Mouse (Mus musculus) midbrain, embryonic 15.5 days (tissue): ENCODE measurements around the gene Gm20388. TPM values are rescaled to one million over a fixed set of nuclear protein-coding genes. Genes with fewer than 3 reads are reported as not detected.

ENCODE experiments used
- ATAC-seq: fragments of 200-750 bp; cut with Nextera tagmentation; replicated peaks from 2 replicates; pipeline ENCODE4 v1.8.0; 2017; ENCODE audit warnings: moderate TSS enrichment
- H3K27ac ChIP-seq: fragments of 300-500 bp; sonication (generic); 2 replicates; pipeline ENCODE4 v1.5.1; 2015; ENCODE audit warnings: mild to moderate bottlenecking, inconsistent platforms
- H3K27me3 ChIP-seq: fragments of 300-500 bp; sonication (generic); replicated peaks from 2 replicates; pipeline ENCODE4 v1.6.1; 2015; ENCODE audit warnings: inconsistent platforms
- H3K36me3 ChIP-seq: fragments of 300-500 bp; sonication (generic); replicated peaks from 2 replicates; pipeline ENCODE4 v1.6.1; 2015; ENCODE audit warnings: inconsistent platforms
- H3K4me1 ChIP-seq: fragments of 300-500 bp; sonication (generic); 2 replicates; pipeline ENCODE4 v1.6.1; 2015; ENCODE audit warnings: inconsistent platforms
- H3K4me2 ChIP-seq: fragments of 300-500 bp; sonication (generic); 2 replicates; pipeline ENCODE4 v1.6.1; 2015; ENCODE audit warnings: inconsistent platforms, mild to moderate bottlenecking, moderate library complexity
- H3K4me3 ChIP-seq: fragments of 300-500 bp; sonication (generic); 2 replicates; pipeline ENCODE4 v1.5.1; 2015; ENCODE audit warnings: mild to moderate bottlenecking, inconsistent platforms
- H3K9ac ChIP-seq: fragments of 300-500 bp; sonication (generic); 2 replicates; pipeline ENCODE4 v1.6.1; 2015; ENCODE audit warnings: mild to moderate bottlenecking, inconsistent platforms
- H3K9me3 ChIP-seq: fragments of 300-500 bp; sonication (generic); 2 replicates; pipeline ENCODE4 v1.6.1; 2016; ENCODE audit warnings: inconsistent platforms
- WGBS: fragments of 180-500 bp; shearing (Covaris S2); methylation state at CpG from one replicate; pipeline ENCODE4 v1.1.7; 2015; ENCODE audit warnings: mixed read lengths; 5-methylcytosine and 5-hydroxymethylcytosine counted together
- polyA plus RNA-seq: library from polyadenylated mRNA; unstranded; fragments of >200 nt; fragmentation: Nextera tagmentation; extraction: Ambion mirVana; gene quantifications from 2 replicates; pipeline ENCODE4 v1.2.1, GENCODE M21; 2015

The Gm20388 gene
- polyA plus RNA-seq, 1 experiment from 2014 or later = 5.6 TPM

GRCm38 (mm10) chr8:120019297-120019696 is 108.7 kb downstream of the Gm20388 start:
- H3K4me2 ChIP-seq = no peak overlapping the region
- WGBS = 80% methylated on average over 5 of the region's 5 CpGs
- no peaks in the 10 kb centered on the region for H3K9me3 ChIP-seq
- ATAC-seq = no peak
- no peak overlapping the region for H3K27ac ChIP-seq
- no peaks in the 10 kb centered on the region; the same call in 1 of the 2 replicates for H3K27me3 ChIP-seq
- no peak overlapping the region for H3K4me3 ChIP-seq
- peaks cover 3% of the 10 kb centered on the region; the same call in 1 of the 2 replicates for H3K4me1 ChIP-seq
- H3K9ac ChIP-seq = no peak overlapping the region
- H3K36me3 ChIP-seq = no peaks in the 10 kb centered on the region

DNA sequence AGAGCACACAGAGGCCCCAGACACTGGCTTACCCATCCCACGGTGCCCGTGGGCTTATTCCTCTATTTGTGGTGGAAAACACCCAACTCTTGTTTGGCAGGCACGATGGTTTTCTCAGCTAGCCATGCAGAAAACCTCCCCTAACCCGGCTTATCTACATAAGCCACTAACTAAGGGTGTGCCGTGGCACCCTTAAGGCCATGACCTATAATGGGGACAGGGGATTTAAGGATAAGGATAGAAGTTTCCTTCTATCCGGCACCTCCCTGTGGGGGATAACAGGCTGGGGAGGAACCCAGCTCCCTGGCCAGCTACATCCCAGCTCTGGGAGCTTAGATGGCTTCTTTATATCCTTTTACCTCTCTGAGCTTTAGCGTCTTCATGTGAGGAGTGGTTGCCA is 109.7 kb downstream of the Gm20388 start:
- Histone ChIP-seq H3K4me3 (no peak overlapping the region), H3K9me3 (no peaks in the 10 kb centered on the region), H3K27ac (no peak overlapping the region), H3K36me3 (no peaks in the 10 kb centered on the region), H3K9ac (no peak overlapping the region), H3K27me3 (no peaks in the 10 kb centered on the region; the same call in 1 of the 2 replicates), H3K4me1 (peaks cover 3% of the 10 kb centered on the region; the same call in 1 of the 2 replicates), H3K4me2 (no peak overlapping the region)
- ATAC-seq = no peak
- 61% methylated on average over 7 of the region's 7 CpGs for WGBS

DNA sequence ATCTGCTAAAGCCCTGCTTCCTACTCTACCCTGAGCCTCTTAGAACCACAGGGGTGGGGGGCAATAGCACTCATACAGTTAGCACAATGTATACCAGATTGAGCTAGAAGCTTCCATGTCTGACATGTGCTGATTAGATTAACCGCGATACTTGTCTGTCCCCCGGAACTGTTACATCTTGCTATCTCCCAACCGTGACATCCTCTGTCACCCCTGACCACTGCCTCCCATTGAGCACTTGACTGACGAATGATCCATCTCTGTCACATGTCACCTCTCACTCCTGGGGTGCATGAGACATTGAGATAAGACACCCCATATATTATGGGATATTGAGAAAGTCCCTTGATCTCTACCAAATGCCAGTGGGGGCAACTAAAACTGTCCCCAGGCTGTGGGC is 115.6 kb downstream of the Gm20388 start:
- 79% methylated on average over 5 of the region's 5 CpGs for WGBS
- no peak for ATAC-seq
- H3K36me3 ChIP-seq = no peaks in the 10 kb centered on the region

DNA sequence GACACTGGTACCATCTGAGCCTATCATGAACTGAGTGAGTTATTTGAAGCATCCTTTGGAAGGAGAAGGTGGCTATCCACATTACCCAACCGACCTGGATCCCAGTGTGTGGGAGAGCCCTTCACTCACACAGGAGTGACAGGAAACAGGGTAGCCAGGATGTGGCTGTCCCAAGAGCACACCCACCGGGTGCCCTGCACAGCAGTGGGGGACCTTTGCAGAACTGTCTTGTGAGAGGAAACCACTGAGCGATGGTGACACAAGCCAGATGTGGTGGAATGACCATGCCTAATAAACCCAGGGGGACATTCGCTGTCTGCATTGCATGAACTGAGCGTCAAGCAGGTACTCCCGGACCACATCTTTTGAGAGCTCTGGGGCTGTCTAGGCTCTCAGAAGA is 116.3 kb downstream of the Gm20388 start:
- Histone ChIP-seq H3K27me3 (no peaks in the 10 kb centered on the region; the same call in 1 of the 2 replicates), H3K4me2 (no peak overlapping the region), H3K9me3 (no peaks in the 10 kb centered on the region), H3K36me3 (no peaks in the 10 kb centered on the region), H3K9ac (no peak overlapping the region), H3K27ac (no peak overlapping the region), H3K4me3 (no peak overlapping the region), H3K4me1 (no peaks in the 10 kb centered on the region)
- WGBS = 91% methylated on average over 6 of the region's 6 CpGs
- ATAC-seq = no peak

More for the DNA sequence above, 115.6 kb downstream of the Gm20388 start:
- H3K4me3 ChIP-seq = no peak overlapping the region
- no peaks in the 10 kb centered on the region for H3K9me3 ChIP-seq
- H3K4me1 ChIP-seq = no peaks in the 10 kb centered on the region
- H3K4me2 ChIP-seq = no peak overlapping the region
- H3K9ac ChIP-seq = no peak overlapping the region
- H3K27me3 ChIP-seq = no peaks in the 10 kb centered on the region; the same call in 1 of the 2 replicates
- no peak overlapping the region for H3K27ac ChIP-seq

GRCm38 (mm10) chr8:120030447-120030846 is 119.8 kb downstream of the Gm20388 start:
- no peak overlapping the region for H3K27ac ChIP-seq
- no peak overlapping the region for H3K4me2 ChIP-seq
- no peaks in the 10 kb centered on the region for H3K36me3 ChIP-seq
- no peaks in the 10 kb centered on the region for H3K4me1 ChIP-seq
- WGBS = 79% methylated on average over 5 of the region's 5 CpGs
- no peak overlapping the region for H3K4me3 ChIP-seq
- H3K27me3 ChIP-seq = no peaks in the 10 kb centered on the region
- H3K9ac ChIP-seq = no peak overlapping the region
- ATAC-seq = no peak
- no peaks in the 10 kb centered on the region for H3K9me3 ChIP-seq

DNA sequence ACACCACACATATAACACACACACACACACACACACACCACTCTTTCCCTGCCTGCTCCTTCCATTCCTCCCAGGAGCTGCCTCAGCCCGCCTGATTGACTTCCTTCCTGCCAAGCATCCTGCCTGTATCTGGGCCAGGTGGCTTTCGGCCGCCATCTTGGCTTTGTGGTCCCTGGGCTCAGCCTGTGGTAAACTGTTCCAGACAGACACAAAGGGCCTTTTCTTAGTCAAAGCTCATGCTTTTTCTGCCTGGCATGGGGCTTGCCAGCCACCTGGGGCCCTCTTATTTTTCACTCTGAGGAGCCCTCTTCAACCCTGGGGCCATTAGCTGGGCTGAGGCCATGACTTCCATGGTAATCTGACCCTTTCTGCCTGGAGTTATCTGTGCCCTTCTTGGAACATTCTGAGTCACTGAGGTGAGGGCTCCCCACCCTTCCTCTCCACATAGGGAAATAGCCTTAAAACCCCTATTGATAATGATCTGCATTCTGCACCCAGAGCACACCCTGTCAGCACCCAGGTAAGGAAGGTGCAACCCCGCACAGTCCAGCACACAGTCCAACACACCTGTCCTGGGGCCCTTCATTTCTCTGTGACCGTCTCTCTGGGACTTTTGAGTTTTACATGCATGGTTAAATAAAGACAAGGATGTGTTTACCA is 122.0 kb downstream of the Gm20388 start:
- no peak overlapping the region for H3K27ac ChIP-seq
- no peaks in the 10 kb centered on the region for H3K4me1 ChIP-seq
- no peak overlapping the region for H3K9ac ChIP-seq
- no peak overlapping the region for H3K4me3 ChIP-seq
- H3K4me2 ChIP-seq = no peak overlapping the region
- H3K36me3 ChIP-seq = no peaks in the 10 kb centered on the region
- no peaks in the 10 kb centered on the region for H3K27me3 ChIP-seq
- ATAC-seq = no peak
- H3K9me3 ChIP-seq = no peaks in the 10 kb centered on the region
- WGBS = 85% methylated on average over 5 of the region's 5 CpGs

- no peak for ATAC-seq
- H3K4me1 ChIP-seq = no peaks in the 10 kb centered on the region
- H3K36me3 ChIP-seq = no peaks in the 10 kb centered on the region
- H3K27me3 ChIP-seq = no peaks in the 10 kb centered on the region
- no peak overlapping the region for H3K4me2 ChIP-seq
- H3K9me3 ChIP-seq = no peaks in the 10 kb centered on the region
- no peak overlapping the region for H3K4me3 ChIP-seq
- no peak overlapping the region for H3K9ac ChIP-seq
- WGBS = 29% methylated on average over 6 of the region's 6 CpGs
- H3K27ac ChIP-seq = no peak overlapping the region
These were observed 123.8 kb downstream of the Gm20388 start for GRCm38 (mm10) chr8:120034471-120034870.

DNA sequence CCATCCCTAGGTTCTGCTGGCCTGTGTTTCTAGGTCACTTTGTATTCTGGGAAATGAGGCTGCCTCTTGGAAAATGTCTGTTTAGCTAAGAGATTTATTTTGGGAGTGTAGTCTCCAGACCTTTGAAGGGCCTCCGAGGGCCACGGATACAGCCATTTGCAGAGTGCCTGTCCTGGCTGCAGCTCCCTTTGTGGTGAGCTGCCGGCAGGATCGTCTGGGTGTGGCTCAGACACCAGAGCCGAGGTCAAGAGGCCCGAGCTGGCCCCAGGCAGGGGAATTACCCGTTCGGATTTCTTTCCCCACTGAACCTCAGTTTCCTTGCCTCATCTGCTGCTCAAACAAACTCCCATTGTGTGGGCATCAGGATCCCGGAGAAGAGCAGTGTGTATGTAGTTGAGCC is 125.5 kb downstream of the Gm20388 start:
- Histone ChIP-seq H3K9ac (no peak overlapping the region), H3K36me3 (no peaks in the 10 kb centered on the region), H3K4me3 (no peak overlapping the region), H3K27me3 (no peaks in the 10 kb centered on the region), H3K9me3 (no peaks in the 10 kb centered on the region), H3K4me1 (no peaks in the 10 kb centered on the region), H3K4me2 (no peak overlapping the region), H3K27ac (no peak overlapping the region)
- ATAC-seq = no peak
- WGBS = 23% methylated on average over 9 of the region's 9 CpGs

DNA sequence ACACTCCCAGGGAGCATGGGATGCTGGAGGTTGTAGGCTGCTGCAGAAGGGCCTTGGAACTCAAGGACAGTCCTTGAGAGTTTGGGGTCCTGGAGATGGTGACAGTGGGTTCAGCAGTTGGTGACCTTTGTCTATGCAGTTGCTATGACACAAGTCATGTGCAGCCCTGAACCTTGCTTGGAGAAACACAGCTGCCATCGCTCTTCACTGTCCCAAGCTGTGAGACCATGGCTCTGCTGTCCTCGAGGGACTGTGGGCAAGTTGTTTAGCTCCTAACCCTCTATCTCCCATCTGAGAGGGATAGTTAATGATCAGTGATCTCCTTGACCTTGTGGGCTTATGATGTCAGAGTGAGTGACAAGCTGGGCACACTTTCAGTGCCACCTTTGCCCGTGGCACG is 125.9 kb downstream of the Gm20388 start:
- Histone ChIP-seq H3K4me1 (no peaks in the 10 kb centered on the region), H3K27me3 (no peaks in the 10 kb centered on the region), H3K9me3 (no peaks in the 10 kb centered on the region), H3K36me3 (no peaks in the 10 kb centered on the region), H3K4me2 (no peak overlapping the region), H3K4me3 (no peak overlapping the region), H3K27ac (no peak overlapping the region), H3K9ac (no peak overlapping the region)
- no peak for ATAC-seq
- 84% methylated on average over 4 of the region's 4 CpGs for WGBS

GRCm38 (mm10) chr8:120037199-120037598 is 126.6 kb downstream of the Gm20388 start:
- ATAC-seq = no peak
- Histone ChIP-seq H3K4me2 (no peak overlapping the region), H3K4me3 (no peak overlapping the region), H3K9ac (no peak overlapping the region), H3K36me3 (no peaks in the 10 kb centered on the region), H3K4me1 (no peaks in the 10 kb centered on the region), H3K27me3 (no peaks in the 10 kb centered on the region), H3K9me3 (no peaks in the 10 kb centered on the region), H3K27ac (no peak overlapping the region)
- WGBS = 85% methylated on average over 15 of the region's 15 CpGs

DNA sequence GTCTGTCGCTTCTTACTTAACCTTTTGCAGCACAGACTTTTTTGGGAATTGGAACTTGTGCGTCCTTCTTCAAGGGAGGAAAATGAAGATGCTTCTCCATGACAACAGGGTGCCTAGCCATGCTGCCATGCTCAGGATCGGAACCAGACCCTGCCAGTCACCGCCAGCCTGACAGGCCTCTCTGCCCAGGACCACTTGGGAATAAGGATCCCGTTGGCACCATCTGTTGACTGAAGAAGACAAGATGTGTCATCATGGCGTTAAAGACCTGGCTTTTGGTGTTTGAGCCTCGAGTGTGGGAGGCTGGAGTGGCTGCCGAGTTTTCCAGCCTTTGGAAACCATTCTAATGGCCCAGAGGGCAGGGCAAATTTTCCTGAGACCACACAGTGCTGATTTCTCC is 127.0 kb downstream of the Gm20388 start:
- H3K4me1 ChIP-seq = no peaks in the 10 kb centered on the region
- H3K4me3 ChIP-seq = no peak overlapping the region
- WGBS = 86% methylated on average over 8 of the region's 8 CpGs
- no peaks in the 10 kb centered on the region for H3K36me3 ChIP-seq
- no peak overlapping the region for H3K9ac ChIP-seq
- ATAC-seq = no peak
- no peak overlapping the region for H3K27ac ChIP-seq
- H3K4me2 ChIP-seq = no peak overlapping the region
- no peaks in the 10 kb centered on the region for H3K27me3 ChIP-seq
- no peaks in the 10 kb centered on the region for H3K9me3 ChIP-seq

- Histone ChIP-seq H3K27me3 (no peaks in the 10 kb centered on the region), H3K27ac (no peak overlapping the region), H3K4me2 (no peak overlapping the region), H3K4me3 (no peak overlapping the region), H3K4me1 (no peaks in the 10 kb centered on the region), H3K36me3 (no peaks in the 10 kb centered on the region), H3K9ac (no peak overlapping the region), H3K9me3 (no peaks in the 10 kb centered on the region)
- 84% methylated on average over 12 of the region's 12 CpGs for WGBS
- no peak for ATAC-seq
These were observed 128.1 kb downstream of the Gm20388 start for GRCm38 (mm10) chr8:120038741-120039140.

- Histone ChIP-seq H3K9me3 (no peaks in the 10 kb centered on the region), H3K4me1 (no peaks in the 10 kb centered on the region), H3K4me2 (no peak overlapping the region), H3K9ac (no peak overlapping the region), H3K36me3 (no peaks in the 10 kb centered on the region), H3K27ac (no peak overlapping the region), H3K27me3 (no peaks in the 10 kb centered on the region), H3K4me3 (no peak overlapping the region)
- ATAC-seq = no peak
- WGBS = 88% methylated on average over 11 of the region's 11 CpGs
These were observed 128.8 kb downstream of the Gm20388 start for GRCm38 (mm10) chr8:120039313-120039919.
